Mouse (Mus musculus): ENCODE data around the gene Pnpla7. TPM values are rescaled to one million over a fixed set of nuclear protein-coding genes. Genes with fewer than 3 reads are reported as not detected.

Pnpla7 gene
- polyA plus RNA-seq, 1 experiment, result 71.4 TPM

GRCm38 (mm10) chr2:25085571-25085970, 109.7 kb downstream of the Pnpla7 start:
- H3K4me3 ChIP-seq (replicated peaks; ENCODE audit: control insufficient read depth, low read depth, low read length), result no peak overlapping the region
- TF ChIP-seq POLR2A (IDR thresholded peaks at IDR 0.05; ENCODE audit: borderline replicate concordance, control insufficient read depth, low read depth, low read length) (no peak), CTCF (IDR thresholded peaks at IDR 0.05; ENCODE audit: control insufficient read depth, insufficient read depth, low read length) (no peak)
- H3K27ac ChIP-seq (ENCODE audit: control insufficient read depth, insufficient read depth, low read depth, low read length, poor library complexity), result no peak overlapping the region
- 82% methylated on average over 5 of the region's 5 CpGs for WGBS
- no peaks in the 10 kb centered on the region for H3K4me1 ChIP-seq (ENCODE audit: control insufficient read depth, insufficient read depth, low read length)

- no peaks in the 10 kb centered on the region for H3K4me1 ChIP-seq (ENCODE audit: control insufficient read depth, insufficient read depth, low read length)
- H3K27ac ChIP-seq (ENCODE audit: control insufficient read depth, insufficient read depth, low read depth, low read length, poor library complexity), result no peak overlapping the region
- TF ChIP-seq POLR2A (IDR thresholded peaks at IDR 0.05; ENCODE audit: borderline replicate concordance, control insufficient read depth, low read depth, low read length) (no peak), CTCF (IDR thresholded peaks at IDR 0.05; ENCODE audit: control insufficient read depth, insufficient read depth, low read length) (no peak)
- no peak overlapping the region for H3K4me3 ChIP-seq (replicated peaks; ENCODE audit: control insufficient read depth, low read depth, low read length)
- WGBS, result 95% methylated on average over 2 of the region's 2 CpGs
These were observed 112.0 kb downstream of the Pnpla7 start for GRCm38 (mm10) chr2:25087842-25088241.

GRCm38 (mm10) chr2:25088636-25089035, 112.8 kb downstream of the Pnpla7 start:
- Histone ChIP-seq H3K27ac (ENCODE audit: control insufficient read depth, insufficient read depth, low read depth, low read length, poor library complexity) (no peak overlapping the region), H3K4me1 (ENCODE audit: control insufficient read depth, insufficient read depth, low read length) (no peaks in the 10 kb centered on the region), H3K4me3 (replicated peaks; ENCODE audit: control insufficient read depth, low read depth, low read length) (no peak overlapping the region)
- TF ChIP-seq CTCF (IDR thresholded peaks at IDR 0.05; ENCODE audit: control insufficient read depth, insufficient read depth, low read length), result no peak
- no peak for TF ChIP-seq POLR2A (IDR thresholded peaks at IDR 0.05; ENCODE audit: borderline replicate concordance, control insufficient read depth, low read depth, low read length)
- 74% methylated on average over 3 of the region's 3 CpGs for WGBS

GRCm38 (mm10) chr2:25094785-25095108, 118.9 kb downstream of the Pnpla7 start:
- Histone ChIP-seq H3K27ac (ENCODE audit: control insufficient read depth, insufficient read depth, low read depth, low read length, poor library complexity) (no peak overlapping the region), H3K4me3 (replicated peaks; ENCODE audit: control insufficient read depth, low read depth, low read length) (no peak overlapping the region), H3K4me1 (ENCODE audit: control insufficient read depth, insufficient read depth, low read length) (no peaks in the 10 kb centered on the region; the same call in 1 of the 2 replicates)
- no peak for TF ChIP-seq CTCF (IDR thresholded peaks at IDR 0.05; ENCODE audit: control insufficient read depth, insufficient read depth, low read length)
- WGBS, result 54% methylated on average over 17 of the region's 17 CpGs

GRCm38 (mm10) chr2:25095109-25095850, 119.4 kb downstream of the Pnpla7 start, which contains the start of gene Noxa1:
Gene Noxa1 (minus strand): TSS chr2:25095149.
- WGBS, result 49% methylated on average over 28 of the region's 28 CpGs
- H3K4me1 ChIP-seq (ENCODE audit: control insufficient read depth, insufficient read depth, low read length), result no peaks in the 10 kb centered on the region; the same call in 1 of the 2 replicates
- TF ChIP-seq POLR2A (IDR thresholded peaks at IDR 0.05; ENCODE audit: borderline replicate concordance, control insufficient read depth, low read depth, low read length), result no peak
- peak; percentile 13; the same call in 1 of the 2 replicates for TF ChIP-seq CTCF (IDR thresholded peaks at IDR 0.05; ENCODE audit: control insufficient read depth, insufficient read depth, low read length)

GRCm38 (mm10) chr2:25098005-25098615, 122.3 kb downstream of the Pnpla7 start:
- Histone ChIP-seq H3K4me1 (ENCODE audit: control insufficient read depth, insufficient read depth, low read length) (no peaks in the 10 kb centered on the region; the same call in 1 of the 2 replicates), H3K27ac (ENCODE audit: control insufficient read depth, insufficient read depth, low read depth, low read length, poor library complexity) (no peak overlapping the region), H3K4me3 (replicated peaks; ENCODE audit: control insufficient read depth, low read depth, low read length) (no peak overlapping the region)
- WGBS, result 64% methylated on average over 3 of the region's 3 CpGs
- TF ChIP-seq POLR2A (IDR thresholded peaks at IDR 0.05; ENCODE audit: borderline replicate concordance, control insufficient read depth, low read depth, low read length), result no peak
- no peak for TF ChIP-seq CTCF (IDR thresholded peaks at IDR 0.05; ENCODE audit: control insufficient read depth, insufficient read depth, low read length)

More at GRCm38 (mm10) chr2:25095109-25095850, 119.4 kb downstream of the Pnpla7 start, which contains the start of gene Noxa1:
- Histone ChIP-seq H3K4me3 (replicated peaks; ENCODE audit: control insufficient read depth, low read depth, low read length) (no peak within 1 kb of the TSS), H3K27ac (ENCODE audit: control insufficient read depth, insufficient read depth, low read depth, low read length, poor library complexity) (no peak within 1 kb of the TSS)

GRCm38 (mm10) chr2:25098956-25099355, 123.1 kb downstream of the Pnpla7 start:
- WGBS, result 51% methylated on average over 5 of the region's 5 CpGs
- Histone ChIP-seq H3K27ac (ENCODE audit: control insufficient read depth, insufficient read depth, low read depth, low read length, poor library complexity) (no peak overlapping the region), H3K4me3 (replicated peaks; ENCODE audit: control insufficient read depth, low read depth, low read length) (no peak overlapping the region), H3K4me1 (ENCODE audit: control insufficient read depth, insufficient read depth, low read length) (no peaks in the 10 kb centered on the region; the same call in 1 of the 2 replicates)
- TF ChIP-seq POLR2A (IDR thresholded peaks at IDR 0.05; ENCODE audit: borderline replicate concordance, control insufficient read depth, low read depth, low read length) (no peak), CTCF (IDR thresholded peaks at IDR 0.05; ENCODE audit: control insufficient read depth, insufficient read depth, low read length) (0 out of 2 replicates have a peak, but pooled peaks have one; percentile 5)

- Histone ChIP-seq H3K4me3 (replicated peaks; ENCODE audit: control insufficient read depth, low read depth, low read length) (no peak overlapping the region), H3K4me1 (ENCODE audit: control insufficient read depth, insufficient read depth, low read length) (no peaks in the 10 kb centered on the region; the same call in 1 of the 2 replicates), H3K27ac (ENCODE audit: control insufficient read depth, insufficient read depth, low read depth, low read length, poor library complexity) (no peak overlapping the region)
- TF ChIP-seq CTCF (IDR thresholded peaks at IDR 0.05; ENCODE audit: control insufficient read depth, insufficient read depth, low read length) (no peak), POLR2A (IDR thresholded peaks at IDR 0.05; ENCODE audit: borderline replicate concordance, control insufficient read depth, low read depth, low read length) (no peak)
- WGBS, result 71% methylated on average over 3 of the region's 3 CpGs
These were observed 123.9 kb downstream of the Pnpla7 start for GRCm38 (mm10) chr2:25099703-25100102.

Other genes starting within 250 kb of the Pnpla7 start
- 2.0 and 2.2 TPM in 2 replicates for gene Cacna1b, start 212.9 kb upstream of the Pnpla7 start, polyA plus RNA-seq (2011; ENCODE audit: insufficient read depth, insufficient read length, low replicate concordance, missing spikeins)
- 18.0 and 31.3 TPM in 2 replicates for gene Ehmt1, start 56.4 kb upstream of the Pnpla7 start, polyA plus RNA-seq (2011; ENCODE audit: insufficient read depth, insufficient read length, low replicate concordance, missing spikeins)
- gene Arrdc1, start 40.8 kb upstream of the Pnpla7 start, polyA plus RNA-seq (2011; ENCODE audit: insufficient read depth, insufficient read length, low replicate concordance, missing spikeins), result 77.0 and 140 TPM in 2 replicates
- gene Zmynd19, start 26.2 kb upstream of the Pnpla7 start, polyA plus RNA-seq (2011; ENCODE audit: insufficient read depth, insufficient read length, low replicate concordance, missing spikeins), result 13.1 and 15.4 TPM in 2 replicates
- 6.4 and 15.3 TPM in 2 replicates for gene Dph7, start 13.6 kb upstream of the Pnpla7 start, polyA plus RNA-seq (2011; ENCODE audit: insufficient read depth, insufficient read length, low replicate concordance, missing spikeins)
- gene Mrpl41, start 935 bp upstream of the Pnpla7 start, polyA plus RNA-seq (2011; ENCODE audit: insufficient read depth, insufficient read length, low replicate concordance, missing spikeins), result 46.5 and 61.1 TPM in 2 replicates
- 11.3 and 28.2 TPM in 2 replicates for gene Nsmf, start 78.3 kb downstream of the Pnpla7 start, polyA plus RNA-seq (2011; ENCODE audit: insufficient read depth, insufficient read length, low replicate concordance, missing spikeins)
- gene Entpd8, start 104.3 kb downstream of the Pnpla7 start, polyA plus RNA-seq (2011; ENCODE audit: insufficient read depth, insufficient read length, low replicate concordance, missing spikeins), result not detected in 2 replicates
- not detected in 2 replicates for gene Noxa1, start 119.1 kb downstream of the Pnpla7 start, polyA plus RNA-seq (2011; ENCODE audit: insufficient read depth, insufficient read length, low replicate concordance, missing spikeins)
- gene Nrarp, start 204.7 kb downstream of the Pnpla7 start, polyA plus RNA-seq (2011; ENCODE audit: insufficient read depth, insufficient read length, low replicate concordance, missing spikeins), result 1.7 and 2.6 TPM in 2 replicates
- 3.9 and 8.9 TPM in 2 replicates for gene Tor4a, start 220.9 kb downstream of the Pnpla7 start, polyA plus RNA-seq (2011; ENCODE audit: insufficient read depth, insufficient read length, low replicate concordance, missing spikeins)
- gene Nelfb, start 235.5 kb downstream of the Pnpla7 start, polyA plus RNA-seq (2011; ENCODE audit: insufficient read depth, insufficient read length, low replicate concordance, missing spikeins), result 26.7 and 38.0 TPM in 2 replicates
- gene Stpg3, start 238.6 kb downstream of the Pnpla7 start, polyA plus RNA-seq (2011; ENCODE audit: insufficient read depth, insufficient read length, low replicate concordance, missing spikeins), result not detected in 2 replicates
- gene Fam166a, start 242.7 kb downstream of the Pnpla7 start, polyA plus RNA-seq (2011; ENCODE audit: insufficient read depth, insufficient read length, low replicate concordance, missing spikeins), result not detected in 2 replicates
- 319 and 327 TPM in 2 replicates for gene Tubb4b, start 248.7 kb downstream of the Pnpla7 start, polyA plus RNA-seq (2011; ENCODE audit: insufficient read depth, insufficient read length, low replicate concordance, missing spikeins)